Mouse (Mus musculus): ENCODE data around the gene Camta1. TPM values are rescaled to one million over a fixed set of nuclear protein-coding genes. Genes with fewer than 3 reads are reported as not detected.

Gene Camta1
- polyA plus RNA-seq, 1 experiment from 2014 or later, result 140 TPM

- no peak overlapping the region for H3K4me3 ChIP-seq (ENCODE audit: low read depth, low read length)
- H3K36me3 ChIP-seq (ENCODE audit: control insufficient read depth, insufficient read depth, low read length), result no peaks in the 10 kb centered on the region
- H3K9ac ChIP-seq (ENCODE audit: low read length), result no peak overlapping the region
- no peak for ATAC-seq (replicated peaks; ENCODE audit: low FRiP score)
- H3K27me3 ChIP-seq (ENCODE audit: control insufficient read depth, insufficient read depth, low read length), result no peaks in the 10 kb centered on the region
- no peak overlapping the region for H3K27ac ChIP-seq (ENCODE audit: low read depth, low read length)
- peaks cover 7% of the 10 kb centered on the region; the same call in 1 of the 2 replicates for H3K4me1 ChIP-seq (replicated peaks; ENCODE audit: control insufficient read depth, insufficient read depth, low read length)
- no peak overlapping the region for H3K4me2 ChIP-seq (ENCODE audit: low read depth, low read length, severe bottlenecking)
- peak; percentile 43 for DNase-seq (ENCODE audit: low spot score)
- WGBS, result 97% methylated on average over 4 of the region's 4 CpGs
- H3K9me3 ChIP-seq (ENCODE audit: control insufficient read depth, low read length), result no peaks in the 10 kb centered on the region
These were observed 802.1 kb downstream of the Camta1 start for GRCm38 (mm10) chr4:151059566-151059965.

DNA sequence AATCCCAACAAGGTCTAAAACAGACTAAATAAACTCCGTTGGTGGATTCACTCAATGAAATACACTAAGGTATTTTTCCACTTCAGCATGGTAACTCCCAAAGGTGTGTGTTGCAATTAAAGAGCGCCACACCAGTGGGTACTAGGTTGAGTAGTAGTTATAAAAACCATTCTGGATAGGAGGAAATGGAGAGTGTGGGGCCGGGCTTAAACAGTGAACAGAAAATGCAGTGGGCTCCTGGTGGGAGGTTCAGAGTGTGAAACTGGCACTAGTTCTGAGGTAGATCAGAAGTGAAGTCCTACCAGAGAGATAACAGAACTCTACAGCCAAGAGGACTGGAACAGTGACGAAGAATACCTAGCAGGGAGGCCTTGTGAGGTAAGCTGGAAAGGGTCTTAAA, 803.0 kb downstream of the Camta1 start:
- Histone ChIP-seq H3K36me3 (ENCODE audit: control insufficient read depth, insufficient read depth, low read length) (no peaks in the 10 kb centered on the region), H3K27me3 (ENCODE audit: control insufficient read depth, insufficient read depth, low read length) (no peaks in the 10 kb centered on the region), H3K4me1 (replicated peaks; ENCODE audit: control insufficient read depth, insufficient read depth, low read length) (peaks cover 7% of the 10 kb centered on the region; the same call in 1 of the 2 replicates), H3K27ac (ENCODE audit: low read depth, low read length) (peak overlapping the region; percentile 51), H3K4me3 (ENCODE audit: low read depth, low read length) (peak overlapping the region; percentile 89; the same call in 1 of the 2 replicates), H3K9me3 (ENCODE audit: control insufficient read depth, low read length) (no peaks in the 10 kb centered on the region), H3K4me2 (ENCODE audit: low read depth, low read length, severe bottlenecking) (peak overlapping the region; percentile 50; the same call in 1 of the 2 replicates), H3K9ac (ENCODE audit: low read length) (peak overlapping the region; percentile 39)
- peak; percentile 42 for DNase-seq (ENCODE audit: low spot score)
- 82% methylated on average over 4 of the region's 4 CpGs for WGBS
- ATAC-seq (replicated peaks; ENCODE audit: low FRiP score), result no peak

GRCm38 (mm10) chr4:151057347-151058321, 804.0 kb downstream of the Camta1 start, which contains the start of gene Vamp3:
Gene Vamp3 (minus strand): TSS chr4:151057963.
- ATAC-seq (replicated peaks; ENCODE audit: low FRiP score), result peak; percentile 99
- Histone ChIP-seq H3K9me3 (ENCODE audit: control insufficient read depth, low read length) (no peaks in the 10 kb centered on the region), H3K36me3 (ENCODE audit: control insufficient read depth, insufficient read depth, low read length) (no peaks in the 10 kb centered on the region), H3K27ac (ENCODE audit: low read depth, low read length) (peak within 1 kb of the TSS; percentile 80), H3K27me3 (ENCODE audit: control insufficient read depth, insufficient read depth, low read length) (no peaks in the 10 kb centered on the region), H3K4me3 (ENCODE audit: low read depth, low read length) (peak within 1 kb of the TSS; percentile 89), H3K9ac (ENCODE audit: low read length) (peak within 1 kb of the TSS; percentile 86), H3K4me1 (replicated peaks; ENCODE audit: control insufficient read depth, insufficient read depth, low read length) (peaks cover 7% of the 10 kb centered on the region; the same call in 1 of the 2 replicates), H3K4me2 (ENCODE audit: low read depth, low read length, severe bottlenecking) (peak within 1 kb of the TSS; percentile 78)
- DNase-seq (ENCODE audit: low spot score), result peak; percentile 100
- under 1% methylated on average over 110 of the region's 114 CpGs for WGBS

DNA sequence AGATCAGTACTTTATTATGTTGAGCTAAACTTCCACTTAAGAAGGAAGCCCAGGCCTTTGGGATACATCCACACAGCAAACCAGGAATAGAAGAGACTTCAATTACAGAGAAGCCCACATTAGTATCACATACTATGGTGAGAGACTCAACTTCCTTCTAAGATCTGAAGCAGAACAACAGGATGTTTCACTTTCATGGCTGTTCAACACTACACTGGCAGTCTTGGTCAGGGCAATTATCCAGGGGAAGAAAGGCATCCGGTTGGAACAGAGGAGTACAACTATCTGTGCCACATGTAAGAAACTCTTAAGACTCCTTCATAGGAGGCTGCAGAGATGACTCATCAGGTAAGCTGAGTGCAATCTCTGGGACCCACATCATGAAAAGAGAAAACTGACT, 810.5 kb downstream of the Camta1 start:
- no peak for ATAC-seq (replicated peaks; ENCODE audit: low FRiP score)
- no peak overlapping the region for H3K4me2 ChIP-seq (ENCODE audit: low read depth, low read length, severe bottlenecking)
- H3K27ac ChIP-seq (ENCODE audit: low read depth, low read length), result no peak overlapping the region
- H3K27me3 ChIP-seq (ENCODE audit: control insufficient read depth, insufficient read depth, low read length), result no peaks in the 10 kb centered on the region
- H3K36me3 ChIP-seq (ENCODE audit: control insufficient read depth, insufficient read depth, low read length), result no peaks in the 10 kb centered on the region; the same call in 1 of the 2 replicates
- 90% methylated on average over 1 of the region's 1 CpGs for WGBS
- no peaks in the 10 kb centered on the region for H3K9me3 ChIP-seq (ENCODE audit: control insufficient read depth, low read length)
- H3K4me3 ChIP-seq (ENCODE audit: low read depth, low read length), result no peak overlapping the region
- H3K9ac ChIP-seq (ENCODE audit: low read length), result no peak overlapping the region
- peak; percentile 15 for DNase-seq (ENCODE audit: low spot score)
- H3K4me1 ChIP-seq (replicated peaks; ENCODE audit: control insufficient read depth, insufficient read depth, low read length), result no peaks in the 10 kb centered on the region

DNA sequence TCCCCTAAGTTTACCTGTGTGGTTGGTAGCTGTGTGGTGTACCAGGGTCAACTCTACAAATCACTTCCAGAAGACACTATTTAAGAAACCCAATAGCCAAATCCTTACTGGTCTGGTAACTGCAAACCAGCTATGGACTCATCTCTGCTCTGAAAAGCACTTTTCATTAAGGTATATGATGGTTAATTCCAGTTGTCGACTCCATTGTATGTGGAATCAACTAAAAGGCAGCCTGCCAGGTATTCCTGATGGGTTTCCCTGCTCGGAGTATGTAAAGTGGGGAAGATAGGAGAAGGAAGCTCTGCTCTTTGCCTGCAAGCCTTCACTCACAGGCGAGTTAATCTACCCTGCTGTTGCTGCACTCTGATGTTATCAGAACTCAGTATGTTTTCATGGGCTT, 815.2 kb downstream of the Camta1 start:
- peaks cover 6% of the 10 kb centered on the region; the same call in 1 of the 2 replicates for H3K4me1 ChIP-seq (replicated peaks; ENCODE audit: control insufficient read depth, insufficient read depth, low read length)
- ATAC-seq (replicated peaks; ENCODE audit: low FRiP score), result no peak
- no peak overlapping the region for H3K27ac ChIP-seq (ENCODE audit: low read depth, low read length)
- no peaks in the 10 kb centered on the region for H3K9me3 ChIP-seq (ENCODE audit: control insufficient read depth, low read length)
- H3K27me3 ChIP-seq (ENCODE audit: control insufficient read depth, insufficient read depth, low read length), result no peaks in the 10 kb centered on the region; the same call in 1 of the 2 replicates
- 91% methylated on average over 3 of the region's 3 CpGs for whole genome bisulfite sequencing
- no peak overlapping the region for H3K9ac ChIP-seq (ENCODE audit: low read length)
- H3K4me3 ChIP-seq (ENCODE audit: low read depth, low read length), result no peak overlapping the region
- no peaks in the 10 kb centered on the region; the same call in 1 of the 2 replicates for H3K36me3 ChIP-seq (ENCODE audit: control insufficient read depth, insufficient read depth, low read length)
- no peak for DNase-seq (ENCODE audit: low spot score)
- no peak overlapping the region for H3K4me2 ChIP-seq (ENCODE audit: low read depth, low read length, severe bottlenecking)

DNA sequence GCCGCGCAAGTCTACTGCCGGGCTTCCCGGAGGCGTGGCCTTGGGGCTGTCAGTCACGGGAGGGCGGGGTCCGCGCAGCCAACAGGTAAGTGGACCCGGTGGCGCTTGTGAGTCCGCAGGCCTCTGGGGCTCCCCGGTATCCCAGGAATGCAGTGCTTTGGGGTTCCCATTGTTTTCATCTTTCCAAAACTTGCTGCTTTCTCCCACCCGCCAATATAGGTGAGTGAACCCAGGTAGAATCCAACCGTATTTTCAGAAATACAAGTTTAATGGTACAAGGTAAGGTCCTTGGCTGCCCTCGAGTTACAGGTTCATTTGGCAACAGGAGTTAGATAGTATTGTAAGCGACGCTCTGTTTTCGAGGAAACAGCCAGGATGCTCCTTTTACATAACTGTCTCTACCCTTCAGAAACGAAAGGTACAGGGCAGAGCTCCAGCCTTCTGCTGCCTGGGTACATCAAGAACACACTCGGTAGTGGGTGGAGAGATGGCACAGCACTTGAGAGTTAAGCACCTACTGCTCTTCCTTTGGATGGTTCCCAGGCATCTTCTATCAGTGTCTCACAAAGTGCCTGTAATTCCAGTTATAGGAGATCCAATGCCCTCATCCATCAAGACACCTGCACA, 816.6 kb downstream of the Camta1 start:
- DNase-seq (ENCODE audit: low spot score), result no peak
- WGBS, result 5% methylated on average over 21 of the region's 21 CpGs
- peak overlapping the region; percentile 98 for H3K4me2 ChIP-seq (ENCODE audit: low read depth, low read length, severe bottlenecking)
- H3K4me1 ChIP-seq (replicated peaks; ENCODE audit: control insufficient read depth, insufficient read depth, low read length), result peaks cover 6% of the 10 kb centered on the region; the same call in 1 of the 2 replicates
- 0 out of 2 replicates have a peak, but pooled peaks have one; percentile 8 for ATAC-seq (replicated peaks; ENCODE audit: low FRiP score)
- H3K9ac ChIP-seq (ENCODE audit: low read length), result peak overlapping the region; percentile 23; the same call in 1 of the 2 replicates
- no peaks in the 10 kb centered on the region; the same call in 1 of the 2 replicates for H3K27me3 ChIP-seq (ENCODE audit: control insufficient read depth, insufficient read depth, low read length)
- H3K4me3 ChIP-seq (ENCODE audit: low read depth, low read length), result peak overlapping the region; percentile 55
- H3K9me3 ChIP-seq (ENCODE audit: control insufficient read depth, low read length), result no peaks in the 10 kb centered on the region
- no peaks in the 10 kb centered on the region; the same call in 1 of the 2 replicates for H3K36me3 ChIP-seq (ENCODE audit: control insufficient read depth, insufficient read depth, low read length)
- H3K27ac ChIP-seq (ENCODE audit: low read depth, low read length), result no peak overlapping the region

- ATAC-seq (replicated peaks; ENCODE audit: low FRiP score) (peak; percentile 97), DNase-seq (ENCODE audit: low spot score) (peak; percentile 98)
- WGBS, result under 1% methylated on average over 75 of the region's 79 CpGs
- Histone ChIP-seq H3K36me3 (ENCODE audit: control insufficient read depth, insufficient read depth, low read length) (no peaks in the 10 kb centered on the region; the same call in 1 of the 2 replicates), H3K4me3 (ENCODE audit: low read depth, low read length) (peak within 1 kb of the TSS; percentile 55), H3K4me1 (replicated peaks; ENCODE audit: control insufficient read depth, insufficient read depth, low read length) (peaks cover 6% of the 10 kb centered on the region; the same call in 1 of the 2 replicates), H3K4me2 (ENCODE audit: low read depth, low read length, severe bottlenecking) (peak within 1 kb of the TSS; percentile 98), H3K9ac (ENCODE audit: low read length) (peak within 1 kb of the TSS; percentile 65), H3K27me3 (ENCODE audit: control insufficient read depth, insufficient read depth, low read length) (no peaks in the 10 kb centered on the region; the same call in 1 of the 2 replicates), H3K9me3 (ENCODE audit: control insufficient read depth, low read length) (no peaks in the 10 kb centered on the region), H3K27ac (ENCODE audit: low read depth, low read length) (no peak within 1 kb of the TSS)
These were observed 817.4 kb downstream of the Camta1 start, which contains the start of gene Per3 for GRCm38 (mm10) chr4:151044037-151044943. Gene Per3 (minus strand): TSS chr4:151044665.

All from forebrain, embryonic 11.5 days (tissue).